1 mouse cellular context compared by ENCODE assay signal in genomic region chr6:52221337-52221992, GRCm38 (mm10).
A peak's percentile ranks its signal among the peaks of the same experiment; 100 is the strongest.
TF ChIP-seq lines count a peak whose summit lies in the region.

Gene Hoxa7, minus strand, starts transcription at chr6:52221854.

TF ChIP-seq in CH12.LX, 34 proteins besides CTCF, POLR2A, EP300 and RAD21 (continued from another document):
- TF ChIP-seq BHLHE40 (IDR thresholded peaks at IDR 0.05; ENCODE audit: low read depth, low read length) (peak; percentile 29; the same call in 1 of the 2 replicates), TBP (conservative IDR thresholded peaks at IDR 0.05; ENCODE audit: low read depth, low read length) (no peak), NRF1 (IDR thresholded peaks at IDR 0.05; ENCODE audit: low read depth, low read length) (peak; percentile 74), TCF12 (IDR thresholded peaks at IDR 0.05; ENCODE audit: low read depth, low read length) (peak; percentile 65; the same call in 1 of the 2 replicates), MYC (IDR thresholded peaks at IDR 0.05; ENCODE audit: low read depth, low read length) (no peak), MAX (IDR thresholded peaks at IDR 0.05; ENCODE audit: low read length) (no peak), MAZ (IDR thresholded peaks at IDR 0.05; ENCODE audit: low read depth, low read length) (no peak; the same call in 1 of the 2 replicates), HCFC1 (IDR thresholded peaks at IDR 0.05; ENCODE audit: low read depth, low read length) (no peak), IRF4 (IDR thresholded peaks at IDR 0.05; ENCODE audit: low read depth, low read length) (peak; percentile 28; the same call in 1 of the 2 replicates)
